7 mouse cellular contexts compared by ENCODE assay signal in the genomic region with DNA sequence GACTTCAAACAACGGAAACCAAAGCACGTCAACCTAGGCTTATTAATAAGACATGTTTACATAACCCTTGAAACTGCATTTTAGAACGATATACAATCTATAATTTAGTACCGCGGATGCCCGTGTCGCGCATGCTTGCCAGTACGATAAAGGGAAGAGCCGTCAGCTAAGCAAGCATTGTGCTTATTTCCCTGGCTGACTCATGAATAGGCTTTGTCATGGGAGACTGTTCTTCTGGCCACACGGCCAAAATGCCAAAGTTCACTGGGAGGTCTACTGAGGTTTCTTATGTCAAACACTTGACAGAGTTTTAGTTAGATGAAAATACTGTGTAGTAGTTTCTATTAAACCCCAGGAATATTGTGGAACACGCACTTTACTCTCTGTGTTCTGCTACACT. TPM values are rescaled to one million over a fixed set of nuclear protein-coding genes. Genes with fewer than 3 reads are reported as not detected.
DNase-seq lines count a peak whose midpoint lies in the region; ATAC-seq and TF ChIP-seq lines count a peak whose summit lies in the region.

No protein-coding gene starts in this region.

- ATAC-seq in midbrain, embryonic 14.5 days (ENCODE audit: low FRiP score, low TSS enrichment) = no peak

- H3K27ac ChIP-seq in bone marrow macrophage, adult 2 months (ENCODE audit: insufficient read depth, low read depth, low read length) = peak overlapping the region; percentile 94
- H3K27ac ChIP-seq in midbrain, embryonic 14.5 days (replicated peaks; ENCODE audit: low read depth, low read length) = no peak overlapping the region

- H3K36me3 ChIP-seq in midbrain, embryonic 14.5 days (ENCODE audit: control insufficient read depth, insufficient read depth, low read length) = no peaks in the 10 kb centered on the region

- H3K4me3 ChIP-seq in bone marrow macrophage, adult 2 months (ENCODE audit: insufficient read depth, low read length) = peak overlapping the region; percentile 68
- peak overlapping the region; percentile 58 for H3K4me3 ChIP-seq in midbrain, embryonic 14.5 days (replicated peaks; ENCODE audit: low read depth, low read length)

- no peak overlapping the region for H3K9ac ChIP-seq in midbrain, embryonic 14.5 days (replicated peaks; ENCODE audit: low read length)

- TF ChIP-seq CTCF in bone marrow macrophage, adult 2 months (IDR thresholded peaks at IDR 0.05; ENCODE audit: low read depth, low read length) = no peak

- peak overlapping the region; percentile 82 for H3K4me2 ChIP-seq in midbrain, embryonic 14.5 days (ENCODE audit: low read length)

- H3K27me3 ChIP-seq in midbrain, embryonic 14.5 days (ENCODE audit: control insufficient read depth, insufficient read depth, low read length) = no peaks in the 10 kb centered on the region

- H3K9me3 ChIP-seq in midbrain, embryonic 14.5 days (ENCODE audit: control insufficient read depth, low read length) = no peaks in the 10 kb centered on the region

- intact Hi-C loops in heart, postnatal 36 days (cut with DNase I) = loop anchor here (2.0 to 5.0 kb wide), 3 partner anchors 17 to 104 kb away; a partner anchor contains a TSS

- TF ChIP-seq POLR2A in bone marrow macrophage, adult 2 months (IDR thresholded peaks at IDR 0.05; ENCODE audit: borderline replicate concordance, low read depth, low read length) = no peak

- peaks cover 23% of the 10 kb centered on the region for H3K4me1 ChIP-seq in bone marrow macrophage, adult 2 months (ENCODE audit: control insufficient read depth, insufficient read depth, low read length)
- peaks cover 10% of the 10 kb centered on the region; the same call in 1 of the 2 replicates for H3K4me1 ChIP-seq in midbrain, embryonic 14.5 days (ENCODE audit: control insufficient read depth, insufficient read depth, low read length)

- DNase-seq in R1 (ENCODE audit: low read depth, low spot score) = peak; percentile 34
- DNase-seq in heart, postnatal 36 days = peak; percentile 28 to 43
- DNase-seq in kidney, postnatal 36 days = peak; percentile 61 to 63
- DNase-seq in midbrain, embryonic 14.5 days = peak; percentile 51
- no peak for DNase-seq in right cerebral cortex, postnatal 14 days
- no peak for DNase-seq in spleen, postnatal 10 days (ENCODE audit: low spot score in 2 of 2)

- WGBS in midbrain, embryonic 14.5 days = 49% methylated on average over 12 of the region's 12 CpGs

RNA-seq across cellular contexts. Expression of a gene that starts 17.8 kb away (rescaled TPM):
- polyA plus RNA-seq in bone marrow macrophage, adult 2 months (2012; ENCODE audit: insufficient read depth, insufficient read length, missing spikeins) = 1.4 and 1.6 TPM in 2 replicates
- total RNA-seq in heart, postnatal 36 days (2021) = 10 to 100 TPM; 23.5 to 25.2 TPM
- 12.8 TPM in 2 replicates for polyA plus RNA-seq in midbrain, embryonic 14.5 days (2014; fragmentation: Nextera tagmentation; extraction: Ambion mirVana)

Comparison
In these comparisons a context has a peak if more than half of its experiments do, and no peak if none do; other contexts are left out.
1. DNase-seq: peak in R1 (single experiment), heart, postnatal 36 days (2 of 2), kidney, postnatal 36 days (2 of 2) and midbrain, embryonic 14.5 days (single experiment); none in right cerebral cortex, postnatal 14 days (single experiment) and spleen, postnatal 10 days (0 of 2).